Mouse (Mus musculus): ENCODE results near the gene Ipo13.

- TF ChIP-seq CTCF (IDR thresholded peaks at IDR 0.05): peak; percentile 81
- TF ChIP-seq POLR2A (IDR thresholded peaks at IDR 0.05; ENCODE audit: insufficient read depth, low read depth, low read length): no peak
- TF ChIP-seq EP300 (IDR thresholded peaks at IDR 0.05; ENCODE audit: insufficient read depth, low read depth, low read length): no peak
These were observed 47.0 kb downstream of the Ipo13 start for GRCm38 (mm10) chr4:117867823-117868222.

All from heart, adult 2 months (tissue).